Mouse (Mus musculus): ENCODE data around the gene Cnppd1. TPM values are rescaled to one million over a fixed set of nuclear protein-coding genes. Genes with fewer than 3 reads are reported as not detected.

Gene Cnppd1
- polyA plus RNA-seq, 1 experiment from 2014 or later = 64.3 TPM

- ATAC-seq (ENCODE audit: low FRiP score, low read depth) = no peak
- Histone ChIP-seq H3K4me3 (peak overlapping the region; percentile 92), H3K4me2 (replicated peaks) (peak overlapping the region; percentile 91), H3K9me3 (no peaks in the 10 kb centered on the region), H3K4me1 (peaks cover 30% of the 10 kb centered on the region), H3K36me3 (peaks cover 56% of the 10 kb centered on the region), H3K27ac (replicated peaks) (peak overlapping the region; percentile 99), H3K9ac (replicated peaks) (peak overlapping the region; percentile 94), H3K27me3 (no peaks in the 10 kb centered on the region)
- 64% methylated on average over 4 of the region's 4 CpGs for WGBS
These were observed 1.8 kb downstream of the Cnppd1 start for GRCm38 (mm10) chr1:75140601-75141190.

GRCm38 (mm10) chr1:75138448-75138847 is 4.1 kb downstream of the Cnppd1 start:
- Histone ChIP-seq H3K36me3 (peaks cover 47% of the 10 kb centered on the region), H3K9me3 (no peaks in the 10 kb centered on the region), H3K4me2 (replicated peaks) (no peak overlapping the region), H3K9ac (replicated peaks) (no peak overlapping the region), H3K4me1 (peaks cover 21% of the 10 kb centered on the region), H3K4me3 (no peak overlapping the region), H3K27me3 (0 out of 2 replicates have a peak, but pooled peaks cover 2% of the 10 kb centered on the region), H3K27ac (replicated peaks) (no peak overlapping the region)
- WGBS = 82% methylated on average over 2 of the region's 2 CpGs
- ATAC-seq (ENCODE audit: low FRiP score, low read depth) = no peak

- 81% methylated on average over 3 of the region's 3 CpGs for WGBS
These were observed 5.8 kb downstream of the Cnppd1 start for GRCm38 (mm10) chr1:75136730-75137129.

GRCm38 (mm10) chr1:75136293-75136692 is 6.2 kb downstream of the Cnppd1 start:
- no peak for ATAC-seq (ENCODE audit: low FRiP score, low read depth)
- Histone ChIP-seq H3K4me3 (no peak overlapping the region), H3K27ac (replicated peaks) (no peak overlapping the region), H3K36me3 (peaks cover 47% of the 10 kb centered on the region), H3K9ac (replicated peaks) (no peak overlapping the region), H3K4me2 (replicated peaks) (no peak overlapping the region), H3K9me3 (no peaks in the 10 kb centered on the region), H3K4me1 (peaks cover 18% of the 10 kb centered on the region), H3K27me3 (peaks cover 2% of the 10 kb centered on the region; the same call in 1 of the 2 replicates)
- WGBS = 82% methylated on average over 6 of the region's 6 CpGs

More at GRCm38 (mm10) chr1:75136730-75137129, 5.8 kb downstream of the Cnppd1 start:
- Histone ChIP-seq H3K27ac (replicated peaks) (no peak overlapping the region), H3K27me3 (peaks cover 2% of the 10 kb centered on the region; the same call in 1 of the 2 replicates), H3K9me3 (no peaks in the 10 kb centered on the region), H3K4me2 (replicated peaks) (no peak overlapping the region), H3K4me1 (peaks cover 21% of the 10 kb centered on the region), H3K9ac (replicated peaks) (no peak overlapping the region), H3K4me3 (no peak overlapping the region), H3K36me3 (peaks cover 47% of the 10 kb centered on the region)
- no peak for ATAC-seq (ENCODE audit: low FRiP score, low read depth)

GRCm38 (mm10) chr1:75133421-75134207 is 8.9 kb downstream of the Cnppd1 start, which contains the start of gene Slc23a3:
Gene Slc23a3 (minus strand): TSS chr1:75133890.
- 71% methylated on average over 12 of the region's 12 CpGs for WGBS
- Histone ChIP-seq H3K4me2 (replicated peaks) (no peak within 1 kb of the TSS), H3K9ac (replicated peaks) (no peak within 1 kb of the TSS), H3K4me3 (no peak within 1 kb of the TSS), H3K36me3 (peaks cover 35% of the 10 kb centered on the region), H3K27me3 (peaks cover 2% of the 10 kb centered on the region), H3K9me3 (no peaks in the 10 kb centered on the region), H3K27ac (replicated peaks) (no peak within 1 kb of the TSS), H3K4me1 (no peaks in the 10 kb centered on the region)
- ATAC-seq (ENCODE audit: low FRiP score, low read depth) = no peak

- H3K4me3 ChIP-seq = no peak overlapping the region
These were observed 13.9 kb downstream of the Cnppd1 start for GRCm38 (mm10) chr1:75128641-75129040.

GRCm38 (mm10) chr1:75125418-75125817 is 17.1 kb downstream of the Cnppd1 start:
- peak overlapping the region; percentile 8; the same call in 1 of the 2 replicates for H3K9ac ChIP-seq (replicated peaks)
- peak overlapping the region; percentile 57 for H3K4me2 ChIP-seq (replicated peaks)
- ATAC-seq (ENCODE audit: low FRiP score, low read depth) = peak; percentile 8; the same call in 1 of the 2 replicates
- H3K36me3 ChIP-seq = no peaks in the 10 kb centered on the region
- no peaks in the 10 kb centered on the region for H3K9me3 ChIP-seq
- peak overlapping the region; percentile 92; the same call in 1 of the 2 replicates for H3K27ac ChIP-seq (replicated peaks)
- H3K4me3 ChIP-seq = peak overlapping the region; percentile 70
- no peaks in the 10 kb centered on the region; the same call in 1 of the 2 replicates for H3K27me3 ChIP-seq
- peaks cover 3% of the 10 kb centered on the region; the same call in 1 of the 2 replicates for H3K4me1 ChIP-seq
- 36% methylated on average over 5 of the region's 5 CpGs for WGBS

More at GRCm38 (mm10) chr1:75128641-75129040, 13.9 kb downstream of the Cnppd1 start:
- peaks cover 3% of the 10 kb centered on the region; the same call in 1 of the 2 replicates for H3K4me1 ChIP-seq
- H3K27me3 ChIP-seq = peaks cover 2% of the 10 kb centered on the region
- no peak for ATAC-seq (ENCODE audit: low FRiP score, low read depth)
- H3K27ac ChIP-seq (replicated peaks) = no peak overlapping the region
- H3K36me3 ChIP-seq = no peaks in the 10 kb centered on the region
- H3K9ac ChIP-seq (replicated peaks) = no peak overlapping the region
- WGBS = 77% methylated on average over 3 of the region's 3 CpGs
- no peaks in the 10 kb centered on the region for H3K9me3 ChIP-seq
- no peak overlapping the region for H3K4me2 ChIP-seq (replicated peaks)

GRCm38 (mm10) chr1:75124346-75125321 is 17.9 kb downstream of the Cnppd1 start, which contains the start of gene Nhej1:
Gene Nhej1 (minus strand): TSS chr1:75125200.
- 2% methylated on average over 56 of the region's 56 CpGs for WGBS
- H3K27me3 ChIP-seq = no peaks in the 10 kb centered on the region; the same call in 1 of the 2 replicates

GRCm38 (mm10) chr1:75122211-75122610 is 20.3 kb downstream of the Cnppd1 start:
- Histone ChIP-seq H3K27ac (replicated peaks) (no peak overlapping the region), H3K27me3 (no peaks in the 10 kb centered on the region), H3K9me3 (no peaks in the 10 kb centered on the region), H3K36me3 (no peaks in the 10 kb centered on the region), H3K9ac (replicated peaks) (no peak overlapping the region), H3K4me1 (peaks cover 3% of the 10 kb centered on the region; the same call in 1 of the 2 replicates), H3K4me2 (replicated peaks) (no peak overlapping the region), H3K4me3 (no peak overlapping the region)
- ATAC-seq (ENCODE audit: low FRiP score, low read depth) = no peak
- 90% methylated on average over 3 of the region's 3 CpGs for WGBS

More at GRCm38 (mm10) chr1:75124346-75125321, 17.9 kb downstream of the Cnppd1 start, which contains the start of gene Nhej1:
- H3K27ac ChIP-seq (replicated peaks) = peak within 1 kb of the TSS; percentile 92
- H3K4me2 ChIP-seq (replicated peaks) = peak within 1 kb of the TSS; percentile 57
- H3K4me1 ChIP-seq = peaks cover 3% of the 10 kb centered on the region; the same call in 1 of the 2 replicates
- H3K4me3 ChIP-seq = peak within 1 kb of the TSS; percentile 70
- peak within 1 kb of the TSS; percentile 68 for H3K9ac ChIP-seq (replicated peaks)
- peak; percentile 95 for ATAC-seq (ENCODE audit: low FRiP score, low read depth)
- no peaks in the 10 kb centered on the region for H3K9me3 ChIP-seq
- H3K36me3 ChIP-seq = no peaks in the 10 kb centered on the region
